Mouse (Mus musculus) lung, embryonic 15.5 days (tissue): ENCODE data around the gene Mef2c. TPM values are rescaled to one million over a fixed set of nuclear protein-coding genes. Genes with fewer than 3 reads are reported as not detected.

Experiments
- ATAC-seq: fragments of 200-750 bp; cut with Nextera tagmentation; 2 replicates; pipeline ENCODE4 v1.8.0; 2017; ENCODE audit warnings: moderate number of reproducible peaks, borderline replicate concordance; ENCODE audit not compliant: low FRiP score, low TSS enrichment; ENCODE audit errors: extremely low read depth
- H3K27ac ChIP-seq: fragments of 300-500 bp; sonication (generic); 2 replicates; pipeline ENCODE4 v1.5.1; 2015; ENCODE audit warnings: moderate library complexity, mild to moderate bottlenecking, inconsistent platforms
- H3K27me3 ChIP-seq: fragments of 300-500 bp; sonication (generic); 2 replicates; pipeline ENCODE4 v1.6.1; 2015; ENCODE audit warnings: inconsistent platforms
- H3K36me3 ChIP-seq: fragments of 300-500 bp; sonication (generic); 2 replicates; pipeline ENCODE4 v1.6.1; 2015; ENCODE audit warnings: inconsistent platforms
- H3K4me1 ChIP-seq: fragments of 300-500 bp; sonication (generic); 2 replicates; pipeline ENCODE4 v1.6.1; 2015; ENCODE audit warnings: inconsistent platforms
- H3K4me2 ChIP-seq: fragments of 300-500 bp; sonication (generic); 2 replicates; pipeline ENCODE4 v1.6.1; 2015; ENCODE audit warnings: inconsistent platforms, mild to moderate bottlenecking, moderate library complexity
- H3K4me3 ChIP-seq: fragments of 300-500 bp; sonication (generic); 2 replicates; pipeline ENCODE4 v1.5.1; 2015; ENCODE audit warnings: mild to moderate bottlenecking, inconsistent platforms
- H3K9ac ChIP-seq: fragments of 300-500 bp; sonication (generic); 2 replicates; pipeline ENCODE4 v1.6.1; 2015; ENCODE audit warnings: inconsistent platforms
- H3K9me3 ChIP-seq: fragments of 300-500 bp; sonication (generic); 2 replicates; pipeline ENCODE4 v1.6.1; 2016; ENCODE audit warnings: inconsistent platforms
- WGBS: fragments of 180-500 bp; shearing (Covaris S2); methylation state at CpG from one replicate; pipeline ENCODE4 v1.1.7; 2015; 5-methylcytosine and 5-hydroxymethylcytosine counted together
- polyA plus RNA-seq: library from polyadenylated mRNA; unstranded; fragments of >200 nt; fragmentation: Nextera tagmentation; extraction: Ambion mirVana; gene quantifications from 2 replicates; pipeline ENCODE4 v1.2.1, GENCODE M21; 2015

Gene Mef2c
- polyA plus RNA-seq, 1 experiment from 2014 or later: 57.8 TPM

GRCm38 (mm10) chr13:83546876-83547275, 43.0 kb downstream of the Mef2c start:
- WGBS: 89% methylated on average over 5 of the region's 5 CpGs
- no peak overlapping the region for H3K4me3 ChIP-seq
- peaks cover 5% of the 10 kb centered on the region; the same call in 1 of the 2 replicates for H3K4me1 ChIP-seq
- no peak overlapping the region for H3K4me2 ChIP-seq
- H3K36me3 ChIP-seq: no peaks in the 10 kb centered on the region
- H3K9ac ChIP-seq: no peak overlapping the region
- no peaks in the 10 kb centered on the region for H3K9me3 ChIP-seq
- ATAC-seq: no peak
- no peak overlapping the region for H3K27ac ChIP-seq
- no peaks in the 10 kb centered on the region for H3K27me3 ChIP-seq

- Histone ChIP-seq H3K27me3 (no peaks in the 10 kb centered on the region), H3K9ac (no peak overlapping the region), H3K4me3 (no peak overlapping the region), H3K4me2 (no peak overlapping the region), H3K27ac (no peak overlapping the region), H3K4me1 (no peaks in the 10 kb centered on the region), H3K9me3 (no peaks in the 10 kb centered on the region), H3K36me3 (no peaks in the 10 kb centered on the region)
- no peak for ATAC-seq
These were observed 47.4 kb downstream of the Mef2c start for GRCm38 (mm10) chr13:83551259-83551658.

- no peak overlapping the region for H3K4me3 ChIP-seq
- ATAC-seq: no peak
- no peaks in the 10 kb centered on the region for H3K27me3 ChIP-seq
- WGBS: 34% methylated on average over 1 of the region's 1 CpGs
- no peak overlapping the region for H3K27ac ChIP-seq
- no peak overlapping the region for H3K4me2 ChIP-seq
- no peaks in the 10 kb centered on the region for H3K9me3 ChIP-seq
- no peaks in the 10 kb centered on the region for H3K36me3 ChIP-seq
- H3K4me1 ChIP-seq: no peaks in the 10 kb centered on the region
- H3K9ac ChIP-seq: no peak overlapping the region
These were observed 48.2 kb downstream of the Mef2c start for GRCm38 (mm10) chr13:83552051-83552450.

DNA sequence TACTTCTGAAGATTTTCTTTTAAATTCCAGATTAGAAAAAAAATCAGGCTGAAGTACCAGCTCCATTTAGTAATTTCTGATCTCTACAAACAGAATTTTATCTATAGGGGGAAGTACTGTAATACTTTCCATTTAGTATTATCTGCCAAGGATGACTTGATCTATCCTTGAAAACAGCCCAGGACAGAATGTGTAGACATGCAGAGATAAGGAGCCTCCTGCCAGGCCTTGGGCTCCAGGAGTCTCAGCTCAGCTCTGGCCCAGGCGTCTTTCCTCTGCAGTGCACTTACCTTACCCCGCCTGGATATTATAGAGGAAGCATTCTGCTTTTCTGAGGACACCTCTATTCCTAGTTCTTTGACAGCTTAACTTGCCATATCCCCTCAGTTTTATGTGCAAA, 59.4 kb downstream of the Mef2c start:
- Histone ChIP-seq H3K4me3 (no peak overlapping the region), H3K9ac (no peak overlapping the region), H3K9me3 (no peaks in the 10 kb centered on the region), H3K4me2 (no peak overlapping the region), H3K36me3 (no peaks in the 10 kb centered on the region), H3K27me3 (no peaks in the 10 kb centered on the region), H3K27ac (no peak overlapping the region), H3K4me1 (peaks cover 8% of the 10 kb centered on the region; the same call in 1 of the 2 replicates)
- WGBS: 80% methylated on average over 2 of the region's 2 CpGs
- no peak for ATAC-seq

DNA sequence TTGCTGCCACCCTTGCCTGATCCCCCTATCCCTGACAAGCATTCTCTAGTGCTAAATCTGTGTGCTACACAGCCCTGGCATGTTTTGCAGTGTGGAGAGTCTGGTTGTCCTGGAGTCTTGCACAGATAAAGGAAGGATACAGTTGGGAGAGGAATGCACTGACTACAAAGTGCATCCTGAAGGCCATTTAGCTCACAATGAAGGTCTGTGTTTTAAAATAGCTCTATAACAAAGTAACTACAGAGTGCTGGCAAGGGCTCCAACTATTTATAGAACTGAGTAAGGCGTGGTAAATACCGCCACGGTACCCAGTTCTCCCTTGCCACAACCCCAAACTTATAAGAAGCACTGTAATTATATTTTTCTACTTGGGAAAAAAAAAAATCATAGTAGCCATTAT, 61.9 kb downstream of the Mef2c start:
- no peaks in the 10 kb centered on the region for H3K9me3 ChIP-seq
- ATAC-seq: peak; percentile 42; the same call in 1 of the 2 replicates
- H3K36me3 ChIP-seq: no peaks in the 10 kb centered on the region
- H3K4me1 ChIP-seq: peaks cover 12% of the 10 kb centered on the region; the same call in 1 of the 2 replicates
- H3K4me3 ChIP-seq: no peak overlapping the region
- peak overlapping the region; percentile 27 for H3K4me2 ChIP-seq
- WGBS: 24% methylated on average over 3 of the region's 3 CpGs
- H3K9ac ChIP-seq: no peak overlapping the region
- H3K27ac ChIP-seq: peak overlapping the region; percentile 54
- H3K27me3 ChIP-seq: no peaks in the 10 kb centered on the region

GRCm38 (mm10) chr13:83566180-83566579, 62.3 kb downstream of the Mef2c start:
- WGBS: 25% methylated on average over 4 of the region's 4 CpGs
- Histone ChIP-seq H3K9ac (no peak overlapping the region), H3K27me3 (no peaks in the 10 kb centered on the region), H3K9me3 (no peaks in the 10 kb centered on the region), H3K4me1 (peaks cover 12% of the 10 kb centered on the region; the same call in 1 of the 2 replicates), H3K27ac (peak overlapping the region; percentile 54), H3K4me2 (peak overlapping the region; percentile 27), H3K4me3 (no peak overlapping the region), H3K36me3 (no peaks in the 10 kb centered on the region)
- no peak for ATAC-seq

GRCm38 (mm10) chr13:83566834-83567534, 63.1 kb downstream of the Mef2c start:
- H3K27ac ChIP-seq: no peak overlapping the region
- WGBS: 51% methylated on average over 8 of the region's 8 CpGs

GRCm38 (mm10) chr13:83567681-83568080, 63.8 kb downstream of the Mef2c start:
- Histone ChIP-seq H3K4me1 (peaks cover 18% of the 10 kb centered on the region), H3K27ac (no peak overlapping the region), H3K9me3 (no peaks in the 10 kb centered on the region), H3K36me3 (no peaks in the 10 kb centered on the region), H3K4me2 (no peak overlapping the region), H3K9ac (no peak overlapping the region), H3K4me3 (no peak overlapping the region), H3K27me3 (no peaks in the 10 kb centered on the region)
- ATAC-seq: no peak
- WGBS: 64% methylated on average over 3 of the region's 3 CpGs

More at GRCm38 (mm10) chr13:83566834-83567534, 63.1 kb downstream of the Mef2c start:
- Histone ChIP-seq H3K36me3 (no peaks in the 10 kb centered on the region), H3K4me3 (no peak overlapping the region), H3K4me2 (no peak overlapping the region), H3K27me3 (no peaks in the 10 kb centered on the region), H3K9me3 (no peaks in the 10 kb centered on the region), H3K4me1 (peaks cover 16% of the 10 kb centered on the region), H3K9ac (no peak overlapping the region)
- ATAC-seq: no peak

DNA sequence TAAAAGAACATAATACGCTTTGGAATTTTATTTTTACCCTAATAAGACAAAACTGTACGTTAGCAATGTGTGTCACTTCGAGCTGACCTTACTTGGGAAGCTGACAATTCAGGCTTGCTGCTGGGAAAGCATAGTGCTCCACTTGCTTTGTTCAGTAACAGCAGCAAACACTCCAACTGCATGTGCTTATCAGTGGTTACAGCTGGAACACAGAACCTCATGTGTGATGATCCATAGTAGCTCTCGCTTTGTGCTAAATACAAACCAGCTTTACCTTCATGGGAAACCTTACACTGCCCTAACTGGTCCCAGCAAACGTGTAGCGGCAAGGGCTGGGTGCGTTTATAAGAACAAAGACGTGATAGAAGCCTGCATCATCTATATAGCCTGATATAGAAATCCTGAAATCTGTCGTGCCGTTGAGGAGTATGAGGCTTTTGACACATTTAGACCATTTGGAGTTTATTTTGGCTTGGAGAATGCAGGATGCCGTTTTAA, 65.0 kb downstream of the Mef2c start:
- Histone ChIP-seq H3K9me3 (no peaks in the 10 kb centered on the region), H3K4me1 (peaks cover 24% of the 10 kb centered on the region), H3K36me3 (no peaks in the 10 kb centered on the region), H3K27ac (no peak overlapping the region), H3K9ac (no peak overlapping the region), H3K4me3 (no peak overlapping the region), H3K4me2 (no peak overlapping the region), H3K27me3 (no peaks in the 10 kb centered on the region)
- no peak for ATAC-seq
- 53% methylated on average over 11 of the region's 11 CpGs for WGBS

GRCm38 (mm10) chr13:83571973-83572447, 68.2 kb downstream of the Mef2c start:
- 30% methylated on average over 7 of the region's 7 CpGs for WGBS
- H3K4me2 ChIP-seq: peak overlapping the region; percentile 17; the same call in 1 of the 2 replicates
- peaks cover 22% of the 10 kb centered on the region for H3K4me1 ChIP-seq
- ATAC-seq: peak; percentile 90
- H3K27me3 ChIP-seq: no peaks in the 10 kb centered on the region
- no peaks in the 10 kb centered on the region for H3K36me3 ChIP-seq
- no peak overlapping the region for H3K4me3 ChIP-seq
- no peak overlapping the region for H3K9ac ChIP-seq
- H3K27ac ChIP-seq: peak overlapping the region; percentile 66
- no peaks in the 10 kb centered on the region for H3K9me3 ChIP-seq

GRCm38 (mm10) chr13:83572469-83572868, 68.6 kb downstream of the Mef2c start:
- Histone ChIP-seq H3K4me3 (no peak overlapping the region), H3K9me3 (no peaks in the 10 kb centered on the region), H3K4me2 (peak overlapping the region; percentile 17; the same call in 1 of the 2 replicates), H3K27ac (peak overlapping the region; percentile 66), H3K4me1 (peaks cover 22% of the 10 kb centered on the region), H3K36me3 (no peaks in the 10 kb centered on the region), H3K27me3 (no peaks in the 10 kb centered on the region), H3K9ac (no peak overlapping the region)
- 23% methylated on average over 5 of the region's 5 CpGs for WGBS
- peak; percentile 49; the same call in 1 of the 2 replicates for ATAC-seq

DNA sequence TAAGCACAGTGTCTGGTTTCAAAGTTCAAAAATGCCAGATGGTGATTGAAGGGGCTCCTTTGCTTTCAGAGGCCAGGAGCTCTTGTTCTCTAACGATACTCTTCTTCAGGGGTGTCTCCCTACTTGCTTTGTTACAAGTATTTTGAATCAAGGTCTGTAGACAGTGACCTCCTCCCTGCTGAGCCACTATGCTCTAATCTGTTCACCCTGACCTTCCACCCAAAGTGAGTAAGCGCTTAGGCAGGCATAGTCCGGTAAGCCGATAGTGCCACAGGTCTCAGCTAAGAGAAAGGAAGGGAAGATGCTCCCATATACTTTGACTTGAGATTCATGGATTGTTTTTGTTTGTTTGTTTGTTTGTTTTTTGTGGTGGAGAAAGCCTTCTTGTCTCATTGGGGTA, 69.5 kb downstream of the Mef2c start:
- Histone ChIP-seq H3K4me3 (no peak overlapping the region), H3K36me3 (no peaks in the 10 kb centered on the region), H3K4me1 (peaks cover 22% of the 10 kb centered on the region), H3K4me2 (no peak overlapping the region), H3K27ac (peak overlapping the region; percentile 55), H3K27me3 (no peaks in the 10 kb centered on the region), H3K9me3 (no peaks in the 10 kb centered on the region), H3K9ac (no peak overlapping the region)
- WGBS: 66% methylated on average over 4 of the region's 4 CpGs
- no peak for ATAC-seq
